Mouse (Mus musculus) cerebellum, adult 2 months (tissue): ENCODE measurements around the gene Lin37. TPM values are rescaled to one million over a fixed set of nuclear protein-coding genes. Genes with fewer than 3 reads are reported as not detected.

Source experiments
- DNase-seq, 2 experiments: peaks; one replicate each; pipeline ENCODE4 v3.0.0; 2021
- H3K27ac ChIP-seq: fragments of 200-500 bp; 2 replicates; pipeline ENCODE4 v1.5.1; 2012; ENCODE audit warnings: low read length, control low read depth, inconsistent platforms; ENCODE audit not compliant: insufficient read depth
- H3K27me3 ChIP-seq: fragments of 200-500 bp; 2 replicates; pipeline ENCODE4 v1.6.1; 2012; ENCODE audit warnings: inconsistent platforms, mild to moderate bottlenecking, low read length, moderate library complexity; ENCODE audit not compliant: control insufficient read depth, insufficient read depth
- H3K4me1 ChIP-seq: fragments of 200-500 bp; 2 replicates; pipeline ENCODE4 v1.6.1; 2011; ENCODE audit warnings: low read length; ENCODE audit not compliant: control insufficient read depth, insufficient read depth
- H3K4me3 ChIP-seq: fragments of 200-500 bp; replicated peaks from 2 replicates; pipeline ENCODE3; 2011; ENCODE audit warnings: mild to moderate bottlenecking, low read depth, low read length, control low read depth; ENCODE audit not compliant: insufficient read depth
- CTCF ChIP-seq: fragments of 200-500 bp; IDR thresholded peaks from 2 replicates; pipeline ENCODE4 v1.5.1; 2011; ENCODE audit warnings: low read depth, mild to moderate bottlenecking, control low read depth, low read length, moderate library complexity, borderline replicate concordance; ENCODE audit not compliant: insufficient read depth
- POLR2A ChIP-seq: fragments of 200-500 bp; IDR thresholded peaks from 2 replicates; pipeline ENCODE4 v1.6.1; 2011; ENCODE audit warnings: low read length, control low read depth, borderline replicate concordance; ENCODE audit not compliant: insufficient read depth
- WGBS: fragments of 180-500 bp; shearing (Covaris S2); methylation state at CpG from one replicate; pipeline ENCODE4 v1.1.7; 2018; 5-methylcytosine and 5-hydroxymethylcytosine counted together
- polyA plus RNA-seq: library from polyadenylated mRNA; depleted of rRNA; stranded (reverse); fragments of >200 nt; gene quantifications from 2 replicates; pipeline ENCODE4 v1.2.3, GENCODE M21; 2012

Gene Lin37
- polyA plus RNA-seq, 1 experiment, result 60.2 TPM

DNA sequence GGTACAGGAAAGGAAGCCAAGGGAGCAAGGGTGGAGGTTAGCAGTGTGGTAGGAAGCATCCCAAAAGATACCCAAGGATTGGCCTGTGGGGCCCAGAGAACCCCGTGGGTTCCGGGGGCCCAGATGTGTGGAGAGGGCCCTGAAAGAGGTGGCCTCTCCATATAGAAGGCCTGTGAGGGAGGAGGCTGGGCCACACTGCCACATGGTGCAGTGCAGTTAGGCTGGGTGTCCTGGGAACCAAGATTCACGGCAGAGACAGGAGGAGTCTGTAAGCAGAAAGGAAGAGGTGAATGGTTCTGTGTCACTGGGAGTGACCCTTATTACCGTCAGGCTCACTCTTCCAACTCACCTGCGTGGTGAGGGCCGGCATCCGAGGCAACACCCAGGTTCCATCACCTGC, 19.1 kb downstream of the Lin37 start:
- TF ChIP-seq CTCF (no peak), POLR2A (no peak)
- WGBS, result 88% methylated on average over 7 of the region's 7 CpGs
- Histone ChIP-seq H3K4me1 (no peaks in the 10 kb centered on the region), H3K27me3 (no peaks in the 10 kb centered on the region), H3K4me3 (no peak overlapping the region), H3K27ac (no peak overlapping the region)
- no peak for DNase-seq

DNA sequence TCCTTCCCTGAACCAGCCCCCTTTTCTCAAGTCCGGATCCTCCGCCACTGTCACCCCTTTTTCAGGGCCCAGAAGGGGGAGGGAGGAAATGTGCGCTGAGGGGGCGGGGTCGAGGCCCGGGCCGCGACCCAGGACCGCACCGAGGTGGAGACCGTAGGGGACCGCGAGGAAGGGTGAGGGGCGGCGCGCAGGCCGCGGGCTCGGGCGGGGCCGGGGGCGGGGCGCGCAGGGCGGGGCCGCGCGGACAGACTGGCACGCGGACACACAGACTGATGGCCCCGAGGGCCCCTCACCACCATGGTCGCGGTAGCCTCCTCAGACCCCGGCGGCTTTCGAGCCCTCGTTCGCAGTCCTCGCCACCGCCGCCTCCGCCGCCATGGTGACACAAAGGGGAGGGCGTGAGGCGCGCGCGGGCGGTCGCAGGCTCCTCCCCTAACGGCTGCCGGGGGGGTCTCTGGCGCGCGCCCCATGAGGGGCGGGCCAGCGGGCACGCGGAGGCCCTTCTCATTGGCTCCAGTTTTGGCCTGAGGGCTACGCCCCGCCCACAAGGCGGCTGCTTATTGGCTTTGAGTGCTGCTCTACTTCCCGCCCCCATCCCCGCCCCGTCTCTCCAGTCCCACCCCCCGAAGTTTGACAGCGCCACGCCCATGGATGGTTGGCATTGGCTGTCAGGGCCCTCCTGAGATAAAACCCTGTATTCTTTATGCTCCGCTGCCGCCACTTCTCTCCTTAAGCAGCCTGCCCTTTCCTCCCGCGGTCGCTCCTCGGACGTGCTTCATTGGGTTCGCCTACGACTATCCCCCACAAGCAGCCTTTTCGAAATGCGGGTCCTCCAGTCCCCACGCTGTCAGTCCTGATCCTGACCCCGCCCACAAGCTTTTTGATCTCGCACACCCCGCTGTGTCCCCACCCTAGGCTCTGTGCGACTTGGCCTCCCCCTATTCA, 24.7 kb downstream of the Lin37 start, which contains the start of gene Arhgap33:
Gene Arhgap33, minus strand, starts transcription at position 428 of the 945 bp plus-strand sequence.
- TF ChIP-seq CTCF (no peak), POLR2A (no peak)
- Histone ChIP-seq H3K27me3 (no peaks in the 10 kb centered on the region), H3K27ac (no peak within 1 kb of the TSS), H3K4me1 (peaks cover 5% of the 10 kb centered on the region), H3K4me3 (peak within 1 kb of the TSS; percentile 88)
- DNase-seq, result peak; percentile 95 to 97
- WGBS, result 2% methylated on average over 84 of the region's 84 CpGs

- no peaks in the 10 kb centered on the region for H3K27me3 ChIP-seq
- H3K4me3 ChIP-seq, result peak overlapping the region; percentile 88
- peaks cover 5% of the 10 kb centered on the region for H3K4me1 ChIP-seq
- peak in 1 of 2 experiments; percentile 45 for DNase-seq
- TF ChIP-seq POLR2A (no peak), CTCF (no peak)
- no peak overlapping the region for H3K27ac ChIP-seq
- 6% methylated on average over 25 of the region's 26 CpGs for WGBS
Measured at GRCm38 (mm10) chr7:30533941-30534632, 25.6 kb downstream of the Lin37 start.

DNA sequence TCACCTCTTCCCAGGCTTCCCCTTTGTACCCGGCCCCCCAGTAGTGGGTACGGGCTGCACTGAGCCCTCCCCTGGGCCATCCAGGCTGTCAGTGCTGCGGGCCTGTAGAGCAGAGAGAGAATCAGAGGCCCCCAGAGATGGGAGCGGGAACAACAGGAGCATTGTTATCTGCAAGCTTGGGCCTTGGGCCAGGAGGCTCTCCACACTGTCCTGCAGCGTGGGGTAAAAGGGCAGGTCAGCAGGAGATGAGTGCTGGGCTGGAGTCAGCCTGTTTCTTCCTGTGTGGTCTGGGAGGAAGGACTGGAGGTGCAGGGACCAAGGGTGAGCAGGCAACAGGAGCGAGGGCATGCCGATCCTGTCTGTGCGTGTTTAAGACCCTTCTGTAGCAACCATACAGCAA, 26.7 kb downstream of the Lin37 start:
- WGBS, result 37% methylated on average over 8 of the region's 8 CpGs
- no peak overlapping the region for H3K4me3 ChIP-seq
- TF ChIP-seq CTCF (no peak), POLR2A (no peak)
- H3K4me1 ChIP-seq, result peaks cover 5% of the 10 kb centered on the region
- H3K27me3 ChIP-seq, result no peaks in the 10 kb centered on the region
- no peak for DNase-seq
- no peak overlapping the region for H3K27ac ChIP-seq

DNA sequence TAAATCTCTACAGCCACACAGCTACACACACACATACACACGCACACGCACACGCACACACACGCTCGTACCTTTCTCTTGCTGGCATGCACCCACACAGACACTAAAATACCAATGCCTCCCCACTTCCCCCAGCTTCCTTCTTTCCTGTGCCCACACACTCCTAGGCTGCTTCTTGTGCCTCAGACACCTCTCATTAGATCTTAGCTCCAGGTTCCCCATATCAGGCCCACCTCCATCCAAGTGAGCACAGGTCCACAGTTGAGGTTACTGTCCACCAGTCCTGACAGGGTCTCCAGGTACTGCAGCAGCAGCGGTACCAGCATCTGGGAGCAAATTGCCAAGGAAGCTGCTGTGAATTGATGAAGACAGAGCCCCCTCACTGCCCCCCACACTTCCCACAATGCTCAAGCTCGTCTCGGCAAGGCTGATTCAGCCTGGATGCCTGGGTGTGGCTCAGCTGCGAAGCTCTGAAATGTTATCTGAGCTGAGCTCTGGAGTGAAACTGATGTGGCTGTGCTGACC, 28.3 kb downstream of the Lin37 start:
- no peak overlapping the region for H3K4me3 ChIP-seq
- no peak overlapping the region for H3K27ac ChIP-seq
- no peaks in the 10 kb centered on the region for H3K27me3 ChIP-seq
- peaks cover 5% of the 10 kb centered on the region for H3K4me1 ChIP-seq
- DNase-seq, result no peak
- TF ChIP-seq POLR2A (no peak), CTCF (no peak)
- WGBS, result 83% methylated on average over 9 of the region's 9 CpGs

DNA sequence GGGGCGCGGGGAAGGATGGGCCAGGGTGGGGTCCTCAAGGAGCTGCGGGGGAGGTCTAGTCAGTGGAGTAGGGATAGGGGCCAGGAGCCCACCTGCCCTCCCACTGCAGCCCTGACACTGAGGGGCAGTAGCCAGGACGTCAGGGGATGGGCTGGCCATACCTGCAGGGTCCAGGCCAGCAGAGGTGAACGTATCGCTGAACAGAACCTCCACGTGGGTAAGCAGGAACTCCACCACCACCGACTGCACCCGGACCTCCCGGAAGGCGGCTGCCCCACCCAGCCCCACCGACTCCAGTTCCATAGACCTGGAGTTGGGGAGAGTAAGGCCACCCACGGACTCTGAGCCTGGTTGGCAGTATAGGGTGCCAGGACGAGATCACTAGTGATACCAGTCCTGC, 32.7 kb downstream of the Lin37 start:
- H3K27me3 ChIP-seq, result no peaks in the 10 kb centered on the region
- no peak overlapping the region for H3K4me3 ChIP-seq
- no peak overlapping the region for H3K27ac ChIP-seq
- DNase-seq, result no peak
- TF ChIP-seq CTCF, result no peak
- TF ChIP-seq POLR2A, result no peak
- WGBS, result 85% methylated on average over 14 of the region's 14 CpGs
- H3K4me1 ChIP-seq, result no peaks in the 10 kb centered on the region; the same call in 1 of the 2 replicates

DNA sequence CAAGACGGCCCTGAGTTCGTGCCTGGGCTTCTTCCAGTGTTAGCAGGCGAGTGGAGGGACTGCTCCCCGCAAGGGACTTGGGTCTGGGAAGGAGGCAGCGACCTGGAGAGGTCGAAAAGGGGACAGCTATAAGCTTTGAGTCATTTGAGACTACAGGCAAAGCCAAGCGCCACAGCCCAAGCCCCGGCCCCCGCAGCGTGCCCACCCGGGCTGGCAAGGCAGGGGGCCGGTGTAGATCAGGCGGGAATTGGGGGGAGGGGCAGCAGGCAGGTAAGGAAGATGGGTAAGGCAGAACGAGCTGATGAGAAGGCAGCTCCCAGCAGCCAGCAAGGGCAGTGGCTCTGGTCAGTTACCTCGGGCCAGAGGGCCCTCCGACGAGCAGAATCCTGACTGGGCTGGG, 33.2 kb downstream of the Lin37 start:
- Histone ChIP-seq H3K4me3 (no peak overlapping the region), H3K27me3 (no peaks in the 10 kb centered on the region), H3K27ac (no peak overlapping the region), H3K4me1 (peaks cover 6% of the 10 kb centered on the region)
- no peak for TF ChIP-seq POLR2A
- no peak for TF ChIP-seq CTCF
- DNase-seq, result no peak
- 47% methylated on average over 17 of the region's 17 CpGs for WGBS
